16 mouse cellular contexts compared by ENCODE assay signal in the genomic region with DNA sequence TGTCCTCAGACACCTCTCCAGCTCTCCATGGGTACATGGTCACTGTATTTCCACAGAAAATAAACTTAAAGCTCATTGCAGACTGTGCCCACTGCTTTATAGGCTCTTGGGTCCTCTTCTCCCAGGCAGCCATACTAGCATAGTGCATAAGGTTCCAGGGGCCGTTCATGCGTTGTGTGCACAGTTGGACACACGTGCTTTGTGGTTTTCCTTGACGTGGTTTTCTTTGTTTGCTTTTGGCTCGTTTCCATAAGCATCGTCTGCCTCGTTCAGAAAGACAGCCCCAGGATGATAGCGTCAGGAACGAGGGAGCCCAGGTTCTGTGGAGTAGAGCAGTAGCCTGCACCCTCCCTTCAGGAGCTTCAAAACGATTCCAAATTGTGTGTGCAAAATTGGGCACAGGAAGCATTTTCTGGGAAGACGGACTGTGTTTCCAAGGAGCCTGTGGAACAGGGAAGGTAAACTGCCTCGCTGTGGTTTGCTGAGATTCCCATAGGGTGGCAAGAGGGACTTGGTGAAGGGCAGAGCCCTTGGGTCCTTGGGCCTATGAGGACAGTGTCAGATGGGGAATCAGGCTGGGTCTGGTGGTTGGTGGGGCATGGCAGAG. TPM values are rescaled to one million over a fixed set of nuclear protein-coding genes. Genes with fewer than 3 reads are reported as not detected.
A peak's percentile ranks its signal among the peaks of the same experiment; 100 is the strongest.
DNase-seq lines count a peak whose midpoint lies in the region; ATAC-seq and TF ChIP-seq lines count a peak whose summit lies in the region.
"Had no signal": no experiment of that assay in that cellular context is flagged by ENCODE, and none has a peak within 500 bp of the region (broad histone marks: within the 10 kb centered on the region; RNA-seq: fewer than 3 reads in every experiment).

No protein-coding gene starts in this region.

- intact Hi-C loops in left cerebral cortex, adult 2 months (cut with DNase I) = loop anchor here (2.0 to 5.0 kb wide), 2 partner anchors 64 to 85 kb away; no protein-coding TSS in a partner anchor
- intact Hi-C loops in left cerebral cortex, postnatal 4 days (cut with DNase I) = loop anchor here (2.0 to 10.0 kb wide), 2 partner anchors 97 to 203 kb away; no protein-coding TSS in a partner anchor

- no peak overlapping the region for H3K4me2 ChIP-seq in embryonic facial prominence, embryonic 14.5 days (ENCODE audit: low read depth, low read length)
- no peak overlapping the region for H3K4me2 ChIP-seq in midbrain, embryonic 16.5 days (ENCODE audit: low read length)
- H3K4me2 ChIP-seq: embryonic facial prominence, embryonic 13.5 days; hindbrain, embryonic 15.5 days; limb, embryonic 15.5 days; stomach, embryonic 15.5 days had no signal

- peak; percentile 25 for DNase-seq in embryonic facial prominence, embryonic 14.5 days (ENCODE audit: low spot score)
- no peak for DNase-seq in embryonic facial prominence, embryonic 10.5 days (ENCODE audit: low spot score)
- no peak for DNase-seq in left cerebral cortex, adult 2 months (ENCODE audit: extremely low spot score in 1 of 2, low spot score in 2 of 2)
- no peak for DNase-seq in left cerebral cortex, postnatal 4 days
- DNase-seq in brain, embryonic 14.5 days (ENCODE audit: low read depth) = peak; percentile 24
- no peak for DNase-seq in kidney, postnatal 36 days
- DNase-seq: adrenal gland, adult 8-10 months; gastrocnemius, postnatal 36 days had no signal

- 39% methylated on average over 12 of the region's 12 CpGs for WGBS in embryonic facial prominence, embryonic 14.5 days
- WGBS in embryonic facial prominence, embryonic 10.5 days = 84% methylated on average over 12 of the region's 12 CpGs
- 44% methylated on average over 12 of the region's 12 CpGs for WGBS in midbrain, embryonic 16.5 days

- no peak for TF ChIP-seq POLR2A in brain, embryonic 14.5 days (IDR thresholded peaks at IDR 0.05; ENCODE audit: borderline replicate concordance, extremely low read depth, insufficient read depth, insufficient read length, poor library complexity, severe bottlenecking)

- H3K9me3 ChIP-seq in embryonic facial prominence, embryonic 14.5 days (ENCODE audit: control insufficient read depth, low read length) = no peaks in the 10 kb centered on the region
- H3K9me3 ChIP-seq in embryonic facial prominence, embryonic 10.5 days = no peaks in the 10 kb centered on the region
- H3K9me3 ChIP-seq in midbrain, embryonic 16.5 days (replicated peaks; ENCODE audit: control insufficient read depth, low read length, poor library complexity, severe bottlenecking) = no peaks in the 10 kb centered on the region
- H3K9me3 ChIP-seq: embryonic facial prominence, embryonic 13.5 days; heart, embryonic 10.5 days; hindbrain, embryonic 15.5 days; limb, embryonic 15.5 days; stomach, embryonic 15.5 days had no signal

- ATAC-seq in embryonic facial prominence, embryonic 14.5 days (ENCODE audit: low read depth) = no peak
- no peak for ATAC-seq in midbrain, embryonic 16.5 days
- no peak for ATAC-seq in CD4-positive, CD25-positive, alpha-beta regulatory T cell, adult 4 months

- no peaks in the 10 kb centered on the region for H3K36me3 ChIP-seq in embryonic facial prominence, embryonic 14.5 days (ENCODE audit: control insufficient read depth, insufficient read depth, low read length)
- no peaks in the 10 kb centered on the region for H3K36me3 ChIP-seq in embryonic facial prominence, embryonic 10.5 days (replicated peaks)
- H3K36me3 ChIP-seq in midbrain, embryonic 16.5 days (ENCODE audit: control insufficient read depth, insufficient read depth, low read length) = peaks cover 8% of the 10 kb centered on the region
- H3K36me3 ChIP-seq: heart, embryonic 10.5 days; limb, embryonic 15.5 days; stomach, embryonic 15.5 days had no signal

- H3K27me3 ChIP-seq in embryonic facial prominence, embryonic 14.5 days (replicated peaks; ENCODE audit: control insufficient read depth, insufficient read depth, low read length) = no peaks in the 10 kb centered on the region
- peaks cover 56% of the 10 kb centered on the region for H3K27me3 ChIP-seq in embryonic facial prominence, embryonic 10.5 days (replicated peaks; ENCODE audit: low read depth, poor library complexity, severe bottlenecking)
- H3K27me3 ChIP-seq in midbrain, embryonic 16.5 days (ENCODE audit: control insufficient read depth, insufficient read depth, low read depth, low read length) = no peaks in the 10 kb centered on the region
- H3K27me3 ChIP-seq: embryonic facial prominence, embryonic 13.5 days; hindbrain, embryonic 15.5 days; limb, embryonic 15.5 days; stomach, embryonic 15.5 days had no signal

- no peak overlapping the region for H3K9ac ChIP-seq in embryonic facial prominence, embryonic 14.5 days (ENCODE audit: low read depth, low read length)
- no peak overlapping the region for H3K9ac ChIP-seq in midbrain, embryonic 16.5 days (ENCODE audit: low read depth, low read length)
- H3K9ac ChIP-seq: embryonic facial prominence, embryonic 13.5 days; hindbrain, embryonic 15.5 days; limb, embryonic 15.5 days; stomach, embryonic 15.5 days had no signal

- no peak overlapping the region for H3K27ac ChIP-seq in embryonic facial prominence, embryonic 14.5 days (replicated peaks; ENCODE audit: low read depth, low read length)
- no peak overlapping the region for H3K27ac ChIP-seq in embryonic facial prominence, embryonic 10.5 days (replicated peaks)
- H3K27ac ChIP-seq in left cerebral cortex, adult 2 months = peak overlapping the region; percentile 84
- peak overlapping the region; percentile 54 for H3K27ac ChIP-seq in midbrain, embryonic 16.5 days (ENCODE audit: low read length)
- H3K27ac ChIP-seq: embryonic facial prominence, embryonic 13.5 days; heart, embryonic 10.5 days; hindbrain, embryonic 15.5 days; limb, embryonic 15.5 days; macrophage; stomach, embryonic 15.5 days had no signal

- TF ChIP-seq CTCF in left cerebral cortex, adult 2 months (IDR thresholded peaks at IDR 0.05) = no peak
- TF ChIP-seq CTCF in brain, embryonic 14.5 days (IDR thresholded peaks at IDR 0.05; ENCODE audit: borderline replicate concordance, extremely low read depth, insufficient read depth, insufficient read length) = no peak

- peaks cover 8% of the 10 kb centered on the region; the same call in 1 of the 2 replicates for H3K4me1 ChIP-seq in embryonic facial prominence, embryonic 14.5 days (ENCODE audit: control insufficient read depth, insufficient read depth, low read length)
- peaks cover 25% of the 10 kb centered on the region for H3K4me1 ChIP-seq in embryonic facial prominence, embryonic 10.5 days
- H3K4me1 ChIP-seq in midbrain, embryonic 16.5 days (ENCODE audit: control insufficient read depth, insufficient read depth, low read length) = peaks cover 36% of the 10 kb centered on the region
- H3K4me1 ChIP-seq: limb, embryonic 15.5 days had no signal

- no peak overlapping the region for H3K4me3 ChIP-seq in embryonic facial prominence, embryonic 14.5 days (ENCODE audit: low read depth, low read length)
- H3K4me3 ChIP-seq in embryonic facial prominence, embryonic 10.5 days = no peak overlapping the region
- no peak overlapping the region for H3K4me3 ChIP-seq in left cerebral cortex, adult 2 months
- H3K4me3 ChIP-seq in midbrain, embryonic 16.5 days (ENCODE audit: low read depth, low read length) = no peak overlapping the region
- H3K4me3 ChIP-seq: embryonic facial prominence, embryonic 13.5 days; heart, embryonic 10.5 days; hindbrain, embryonic 15.5 days; limb, embryonic 15.5 days; stomach, embryonic 15.5 days had no signal

RNA-seq across cellular contexts. Expression of a gene that starts 8.6 kb away (rescaled TPM):
- 8.6 and 9.1 TPM in 2 replicates for polyA plus RNA-seq in embryonic facial prominence, embryonic 14.5 days (2014; fragmentation: Nextera tagmentation; extraction: Ambion mirVana)
- 2.5 TPM in 2 replicates for polyA plus RNA-seq in embryonic facial prominence, embryonic 10.5 days (2016; fragmentation: Nextera tagmentation; extraction: Ambion mirVana)
- 100 to 1,000 TPM; 265 to 266 TPM for total RNA-seq in left cerebral cortex, adult 2 months (2021)
- 10 to 100 TPM; 68.4 to 80.7 TPM for total RNA-seq in left cerebral cortex, postnatal 4 days (2021)
- polyA plus RNA-seq in brain, embryonic 14.5 days (2012; rRNA removed) = 59.4 and 61.6 TPM in 2 replicates
- polyA plus RNA-seq in midbrain, embryonic 16.5 days (2015; fragmentation: Nextera tagmentation; extraction: Ambion mirVana) = 51.2 and 54.6 TPM in 2 replicates
- under 1 TPM in 1 of 2 experiments, not detected in 1; 0.27 TPM for polyA plus RNA-seq in CD4-positive, CD25-positive, alpha-beta regulatory T cell, adult 4 months (2017; shearing (Covaris generic))
- polyA plus RNA-seq: macrophage had no signal

Comparison
In these comparisons a context has a peak if more than half of its experiments do, and no peak if none do; other contexts are left out.
1. DNase-seq: peak in embryonic facial prominence, embryonic 14.5 days (single experiment) and brain, embryonic 14.5 days (single experiment); none in embryonic facial prominence, embryonic 10.5 days (single experiment), left cerebral cortex, adult 2 months (0 of 2), left cerebral cortex, postnatal 4 days (single experiment) and kidney, postnatal 36 days (0 of 2).
2. H3K27ac ChIP-seq: peak in left cerebral cortex, adult 2 months (single experiment) and midbrain, embryonic 16.5 days (single experiment); none in embryonic facial prominence, embryonic 14.5 days (single experiment) and embryonic facial prominence, embryonic 10.5 days (single experiment).